ENCODE assay signal across 10 mouse cellular contexts in genomic region chr9:63147786-63148409, GRCm38 (mm10). TPM values are rescaled to one million over a fixed set of nuclear protein-coding genes. Genes with fewer than 3 reads are reported as not detected.
DNase-seq lines count a peak whose midpoint lies in the region; ATAC-seq and TF ChIP-seq lines count a peak whose summit lies in the region.
"Had no signal": no experiment of that assay in that cellular context is flagged by ENCODE, and none has a peak within 500 bp of the region (broad histone marks: within the 10 kb centered on the region; RNA-seq: fewer than 3 reads in every experiment).

No protein-coding gene starts in this region.

- H3K9me3 ChIP-seq in embryonic facial prominence, embryonic 12.5 days: no peaks in the 10 kb centered on the region
- H3K9me3 ChIP-seq in hindbrain, embryonic 15.5 days: no peaks in the 10 kb centered on the region
- H3K9me3 ChIP-seq: liver, embryonic 15.5 days had no signal

- no peak overlapping the region for H3K27ac ChIP-seq in embryonic facial prominence, embryonic 12.5 days
- peak overlapping the region; percentile 72 for H3K27ac ChIP-seq in hindbrain, embryonic 15.5 days (replicated peaks)
- H3K27ac ChIP-seq: liver, embryonic 15.5 days had no signal

- no peak for ATAC-seq in embryonic facial prominence, embryonic 12.5 days (ENCODE audit: insufficient number of reproducible peaks, insufficient read depth, low FRiP score, low TSS enrichment)
- ATAC-seq in hindbrain, embryonic 15.5 days (ENCODE audit: low FRiP score, low read depth): no peak

- H3K27me3 ChIP-seq in embryonic facial prominence, embryonic 12.5 days: peaks cover 100% of the 10 kb centered on the region
- H3K27me3 ChIP-seq in hindbrain, embryonic 15.5 days: peaks cover 82% of the 10 kb centered on the region

- no peaks in the 10 kb centered on the region for H3K36me3 ChIP-seq in embryonic facial prominence, embryonic 12.5 days
- H3K36me3 ChIP-seq in hindbrain, embryonic 15.5 days: no peaks in the 10 kb centered on the region
- H3K36me3 ChIP-seq: liver, embryonic 15.5 days had no signal

- peak overlapping the region; percentile 87; the same call in 1 of the 2 replicates for H3K4me2 ChIP-seq in embryonic facial prominence, embryonic 12.5 days (replicated peaks)
- H3K4me2 ChIP-seq in hindbrain, embryonic 15.5 days: peak overlapping the region; percentile 66

- no peak overlapping the region for H3K9ac ChIP-seq in embryonic facial prominence, embryonic 12.5 days
- H3K9ac ChIP-seq in hindbrain, embryonic 15.5 days: peak overlapping the region; percentile 57
- H3K9ac ChIP-seq: liver, embryonic 15.5 days had no signal

- peak; percentile 36 for DNase-seq in embryo, embryonic 9.5 days (ENCODE audit: extremely low spot score)
- no peak for DNase-seq in embryo, embryonic 10 days (ENCODE audit: low spot score)
- peak; percentile 48 for DNase-seq in neural tube, embryonic 10.5 days (ENCODE audit: extremely low spot score, low spot score)
- no peak for DNase-seq in frontal cortex, adult 2 months (ENCODE audit: extremely low spot score in 1 of 2, low spot score in 1 of 2)
- DNase-seq in adrenal gland, adult 8-10 months: no peak
- no peak for DNase-seq in lung, adult 2 months

- H3K4me3 ChIP-seq in embryonic facial prominence, embryonic 12.5 days: peak overlapping the region; percentile 50
- H3K4me3 ChIP-seq in hindbrain, embryonic 15.5 days: peak overlapping the region; percentile 44
- no peak overlapping the region for H3K4me3 ChIP-seq in lung, adult 2 months (replicated peaks; ENCODE audit: extremely low read depth, low read depth, low read length)

- H3K4me1 ChIP-seq in embryonic facial prominence, embryonic 12.5 days: peaks cover 46% of the 10 kb centered on the region
- H3K4me1 ChIP-seq in hindbrain, embryonic 15.5 days (replicated peaks): peaks cover 77% of the 10 kb centered on the region
- peaks cover 4% of the 10 kb centered on the region; the same call in 1 of the 2 replicates for H3K4me1 ChIP-seq in lung, adult 2 months (ENCODE audit: control insufficient read depth, insufficient read depth, low read length)

- WGBS in embryonic facial prominence, embryonic 12.5 days: 1% methylated on average over 14 of the region's 14 CpGs
- under 1% methylated on average over 14 of the region's 14 CpGs for WGBS in hindbrain, embryonic 15.5 days
- WGBS in lung, adult 2 months: 5% methylated on average over 14 of the region's 14 CpGs

- no peak for TF ChIP-seq POLR2A in lung, adult 2 months (IDR thresholded peaks at IDR 0.05; ENCODE audit: borderline replicate concordance, extremely low read depth, low read depth, low read length)

- TF ChIP-seq CTCF in lung, adult 2 months (IDR thresholded peaks at IDR 0.05; ENCODE audit: insufficient read depth, low read length): no peak

RNA-seq across cellular contexts. Expression of gene Skor1, which starts 0.9 kb away (rescaled TPM):
- 0.24 and 0.35 TPM in 2 replicates for polyA plus RNA-seq in embryonic facial prominence, embryonic 12.5 days (2016; fragmentation: Nextera tagmentation; extraction: Ambion mirVana)
- 15.0 and 20.5 TPM in 2 replicates for polyA plus RNA-seq in hindbrain, embryonic 15.5 days (2015; fragmentation: Nextera tagmentation; extraction: Ambion mirVana)
- polyA plus RNA-seq in frontal cortex, adult 2 months (2012; rRNA removed): 0.11 and 0.14 TPM in 2 replicates
- under 1 TPM; 0.06 to 0.18 (median 0.12) TPM for total RNA-seq in adrenal gland, adult 8-10 months (2022)
- polyA plus RNA-seq in lung, adult 2 months (2012; rRNA removed): 0.02 and 0.07 TPM in 2 replicates
- polyA plus RNA-seq: C2C12; liver, embryonic 15.5 days had no signal

Comparison
In these comparisons a context has a peak if more than half of its experiments do, and no peak if none do; other contexts are left out.
1. DNase-seq: peak in embryo, embryonic 9.5 days (single experiment) and neural tube, embryonic 10.5 days (single experiment); none in embryo, embryonic 10 days (single experiment), frontal cortex, adult 2 months (0 of 2), adrenal gland, adult 8-10 months (single experiment) and lung, adult 2 months (single experiment).
2. RNA of gene Skor1, which starts 0.9 kb away (polyA plus RNA-seq): 15.0 to 20.5 TPM in hindbrain, embryonic 15.5 days; 0.24 to 0.35 TPM in embryonic facial prominence, embryonic 12.5 days, 0.11 to 0.14 TPM in frontal cortex, adult 2 months and 0.02 to 0.07 TPM in lung, adult 2 months; every median in the first group is over 10 times any median in the second.